Comparison of ENCODE assay signal across 12 mouse cellular contexts in genomic region chr8:84646800-84647199, GRCm38 (mm10). TPM values are rescaled to one million over a fixed set of nuclear protein-coding genes. Genes with fewer than 3 reads are reported as not detected.
DNase-seq lines count a peak whose midpoint lies in the region; ATAC-seq and TF ChIP-seq lines count a peak whose summit lies in the region.
"Had no signal": no experiment of that assay in that cellular context is flagged by ENCODE, and none has a peak within 500 bp of the region (broad histone marks: within the 10 kb centered on the region; RNA-seq: fewer than 3 reads in every experiment).

No protein-coding gene starts in this region.

- no peak for TF ChIP-seq POLR2A in lung, adult 2 months (IDR thresholded peaks at IDR 0.05; ENCODE audit: borderline replicate concordance, extremely low read depth, low read depth, low read length)

- H3K4me3 ChIP-seq in lung, embryonic 15.5 days = no peak overlapping the region
- H3K4me3 ChIP-seq in lung, adult 2 months (replicated peaks; ENCODE audit: extremely low read depth, low read depth, low read length) = no peak overlapping the region
- peak overlapping the region; percentile 17; the same call in 1 of the 2 replicates for H3K4me3 ChIP-seq in hindbrain, embryonic 12.5 days
- no peak overlapping the region for H3K4me3 ChIP-seq in midbrain, postnatal 0 days (ENCODE audit: low read depth, low read length)

- no peaks in the 10 kb centered on the region for H3K9me3 ChIP-seq in lung, embryonic 15.5 days
- no peaks in the 10 kb centered on the region for H3K9me3 ChIP-seq in hindbrain, embryonic 12.5 days (replicated peaks)
- no peaks in the 10 kb centered on the region for H3K9me3 ChIP-seq in midbrain, postnatal 0 days (ENCODE audit: low read length)
- H3K9me3 ChIP-seq: embryonic facial prominence, embryonic 15.5 days had no signal

- DNase-seq in embryo, embryonic 10.5 days (ENCODE audit: low spot score) = peak; percentile 62
- DNase-seq in embryo, embryonic 11 days = no peak
- no peak for DNase-seq in lung, adult 2 months
- DNase-seq in midbrain, postnatal 0 days (ENCODE audit: low spot score) = no peak
- no peak for DNase-seq in thymus, postnatal 14 days
- DNase-seq in adrenal gland, adult 8-10 months = no peak
- DNase-seq: adrenal gland, postnatal 25 days; thymus, adult 18-20 months had no signal

- no peak for ATAC-seq in lung, embryonic 15.5 days (ENCODE audit: borderline replicate concordance, extremely low read depth, low FRiP score, low TSS enrichment)
- no peak for ATAC-seq in hindbrain, embryonic 12.5 days (ENCODE audit: low FRiP score)
- ATAC-seq in midbrain, postnatal 0 days (ENCODE audit: low FRiP score) = no peak
- ATAC-seq: inflammation-experienced regulatory T-cells, adult 6 months had no signal

- no peaks in the 10 kb centered on the region for H3K27me3 ChIP-seq in lung, embryonic 15.5 days
- no peaks in the 10 kb centered on the region for H3K27me3 ChIP-seq in hindbrain, embryonic 12.5 days
- H3K27me3 ChIP-seq in midbrain, postnatal 0 days (ENCODE audit: insufficient read depth, low read length) = no peaks in the 10 kb centered on the region
- H3K27me3 ChIP-seq: embryonic facial prominence, embryonic 15.5 days had no signal

- H3K4me1 ChIP-seq in lung, embryonic 15.5 days = peaks cover 10% of the 10 kb centered on the region
- peaks cover 7% of the 10 kb centered on the region for H3K4me1 ChIP-seq in lung, adult 2 months (ENCODE audit: control insufficient read depth, insufficient read depth, low read length)
- peaks cover 17% of the 10 kb centered on the region for H3K4me1 ChIP-seq in hindbrain, embryonic 12.5 days
- H3K4me1 ChIP-seq in midbrain, postnatal 0 days (ENCODE audit: insufficient read depth, low read length) = no peaks in the 10 kb centered on the region

- 46% methylated on average over 6 of the region's 6 CpGs for WGBS in lung, embryonic 15.5 days
- 58% methylated on average over 6 of the region's 6 CpGs for WGBS in lung, adult 2 months
- 58% methylated on average over 6 of the region's 6 CpGs for WGBS in hindbrain, embryonic 12.5 days
- 53% methylated on average over 6 of the region's 6 CpGs for WGBS in midbrain, postnatal 0 days

- peak overlapping the region; percentile 42; the same call in 1 of the 2 replicates for H3K27ac ChIP-seq in lung, embryonic 15.5 days
- no peak overlapping the region; the same call in 1 of the 2 replicates for H3K27ac ChIP-seq in hindbrain, embryonic 12.5 days
- H3K27ac ChIP-seq in midbrain, postnatal 0 days (ENCODE audit: low read depth, low read length) = no peak overlapping the region
- H3K27ac ChIP-seq: embryonic facial prominence, embryonic 15.5 days had no signal

- TF ChIP-seq CTCF in lung, adult 2 months (IDR thresholded peaks at IDR 0.05; ENCODE audit: insufficient read depth, low read length) = no peak
- TF ChIP-seq CTCF in midbrain, postnatal 0 days (IDR thresholded peaks at IDR 0.05) = peak; percentile 42

- peak overlapping the region; percentile 53 for H3K4me2 ChIP-seq in lung, embryonic 15.5 days
- no peak overlapping the region for H3K4me2 ChIP-seq in hindbrain, embryonic 12.5 days (replicated peaks)
- no peak overlapping the region for H3K4me2 ChIP-seq in midbrain, postnatal 0 days (ENCODE audit: low read depth, low read length, poor library complexity, severe bottlenecking)

- H3K36me3 ChIP-seq in lung, embryonic 15.5 days = no peaks in the 10 kb centered on the region
- no peaks in the 10 kb centered on the region for H3K36me3 ChIP-seq in hindbrain, embryonic 12.5 days
- no peaks in the 10 kb centered on the region for H3K36me3 ChIP-seq in midbrain, postnatal 0 days (ENCODE audit: insufficient read depth, low read length)
- H3K36me3 ChIP-seq: embryonic facial prominence, embryonic 15.5 days had no signal

- no peak overlapping the region for H3K9ac ChIP-seq in lung, embryonic 15.5 days
- no peak overlapping the region for H3K9ac ChIP-seq in hindbrain, embryonic 12.5 days
- H3K9ac ChIP-seq in midbrain, postnatal 0 days (replicated peaks; ENCODE audit: low read length, poor library complexity, severe bottlenecking) = no peak overlapping the region
- H3K9ac ChIP-seq: embryonic facial prominence, embryonic 15.5 days had no signal

RNA-seq across cellular contexts. Expression of gene Ier2, which starts 15.9 kb away (rescaled TPM):
- polyA plus RNA-seq in lung, embryonic 15.5 days (2015; fragmentation: Nextera tagmentation; extraction: Ambion mirVana) = 91.2 and 92.0 TPM in 2 replicates
- polyA plus RNA-seq in lung, adult 2 months (2012; rRNA removed) = 34.6 and 47.1 TPM in 2 replicates
- 62.5 and 64.8 TPM in 2 replicates for polyA plus RNA-seq in hindbrain, embryonic 12.5 days (2016; fragmentation: Nextera tagmentation; extraction: Ambion mirVana)
- 3.9 and 4.3 TPM in 2 replicates for total RNA-seq in midbrain, postnatal 0 days (2014; rRNA removed)
- 12.8 and 14.7 TPM in 2 replicates for polyA plus RNA-seq in midbrain, postnatal 0 days (2015; fragmentation: Nextera tagmentation; extraction: Ambion mirVana)
- 10 to 100 TPM; 18.3 to 48.9 (median 22.3) TPM for total RNA-seq in adrenal gland, adult 8-10 months (2022)

RNA-seq across cellular contexts. Expression of gene Trmt1, which starts 39.3 kb away (rescaled TPM):
- polyA plus RNA-seq in lung, embryonic 15.5 days (2015; fragmentation: Nextera tagmentation; extraction: Ambion mirVana) = 57.5 and 58.4 TPM in 2 replicates
- polyA plus RNA-seq in lung, adult 2 months (2012; rRNA removed) = 87.5 and 99.1 TPM in 2 replicates
- polyA plus RNA-seq in hindbrain, embryonic 12.5 days (2016; fragmentation: Nextera tagmentation; extraction: Ambion mirVana) = 51.2 and 55.9 TPM in 2 replicates
- 88.5 and 99.5 TPM in 2 replicates for total RNA-seq in midbrain, postnatal 0 days (2014; rRNA removed)
- 74.2 and 75.0 TPM in 2 replicates for polyA plus RNA-seq in midbrain, postnatal 0 days (2015; fragmentation: Nextera tagmentation; extraction: Ambion mirVana)
- total RNA-seq in adrenal gland, adult 8-10 months (2022) = 100 to 1,000 TPM in 2 of 4 experiments, 10 to 100 TPM in 2; 75.4 to 109 (median 88.5) TPM

RNA-seq across cellular contexts. Expression of gene Nacc1, which starts 40.9 kb away (rescaled TPM):
- polyA plus RNA-seq in lung, embryonic 15.5 days (2015; fragmentation: Nextera tagmentation; extraction: Ambion mirVana) = 20.2 and 21.6 TPM in 2 replicates
- 72.5 and 81.8 TPM in 2 replicates for polyA plus RNA-seq in lung, adult 2 months (2012; rRNA removed)
- polyA plus RNA-seq in hindbrain, embryonic 12.5 days (2016; fragmentation: Nextera tagmentation; extraction: Ambion mirVana) = 20.9 and 21.3 TPM in 2 replicates
- 87.2 and 102 TPM in 2 replicates for total RNA-seq in midbrain, postnatal 0 days (2014; rRNA removed)
- 13.7 and 13.8 TPM in 2 replicates for polyA plus RNA-seq in midbrain, postnatal 0 days (2015; fragmentation: Nextera tagmentation; extraction: Ambion mirVana)
- 10 to 100 TPM; 81.0 to 86.9 (median 83.7) TPM for total RNA-seq in adrenal gland, adult 8-10 months (2022)

RNA-seq across cellular contexts. Expression of gene Lyl1, which starts 54.5 kb away (rescaled TPM):
- polyA plus RNA-seq in lung, embryonic 15.5 days (2015; fragmentation: Nextera tagmentation; extraction: Ambion mirVana) = 11.9 and 12.1 TPM in 2 replicates
- polyA plus RNA-seq in lung, adult 2 months (2012; rRNA removed) = 20.2 and 21.9 TPM in 2 replicates
- 4.6 and 4.9 TPM in 2 replicates for polyA plus RNA-seq in hindbrain, embryonic 12.5 days (2016; fragmentation: Nextera tagmentation; extraction: Ambion mirVana)
- 4.6 and 4.8 TPM in 2 replicates for total RNA-seq in midbrain, postnatal 0 days (2014; rRNA removed)
- polyA plus RNA-seq in midbrain, postnatal 0 days (2015; fragmentation: Nextera tagmentation; extraction: Ambion mirVana) = 2.0 and 2.8 TPM in 2 replicates
- 1 to 10 TPM; 3.1 to 5.6 (median 4.2) TPM for total RNA-seq in adrenal gland, adult 8-10 months (2022)
